ENCODE assay signal across 25 mouse cellular contexts in the genomic region with DNA sequence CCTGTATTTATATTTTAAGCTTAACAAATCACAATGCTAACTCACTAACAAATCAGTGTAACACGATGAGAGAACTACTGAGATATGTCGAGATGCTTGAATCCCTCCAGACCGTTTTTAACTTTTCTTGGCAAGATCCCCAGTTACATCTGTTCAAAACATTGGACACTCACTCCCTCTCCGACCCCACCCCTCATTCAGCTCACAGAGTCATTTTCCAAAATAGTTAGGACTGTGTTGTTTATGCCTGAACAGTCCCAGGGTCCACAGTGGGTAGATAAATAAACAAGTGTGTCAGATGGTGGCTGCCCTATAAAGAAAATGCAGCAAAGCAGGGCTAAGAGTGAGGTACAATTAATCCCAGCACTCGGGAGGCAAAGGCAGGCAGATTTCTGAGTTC. TPM values are rescaled to one million over a fixed set of nuclear protein-coding genes. Genes with fewer than 3 reads are reported as not detected.
"Had no signal": no experiment of that assay in that cellular context is flagged by ENCODE, and none has a peak within 500 bp of the region (broad histone marks: within the 10 kb centered on the region; RNA-seq: fewer than 3 reads in every experiment).

No protein-coding gene starts in this region.

- H3K27ac ChIP-seq: left cerebral cortex, adult 2 months; limb, embryonic 12.5 days; liver, embryonic 12.5 days; liver, embryonic 15.5 days; midbrain, embryonic 10.5 days; midbrain, embryonic 13.5 days; neural tube, embryonic 13.5 days had no signal

- H3K9ac ChIP-seq: limb, embryonic 12.5 days; liver, embryonic 12.5 days; liver, embryonic 15.5 days; midbrain, embryonic 13.5 days; neural tube, embryonic 13.5 days had no signal

- H3K4me3 ChIP-seq: left cerebral cortex, adult 2 months; limb, embryonic 12.5 days; liver, embryonic 12.5 days; liver, embryonic 15.5 days; megakaryocyte, embryonic 14.5 days; midbrain, embryonic 10.5 days; midbrain, embryonic 13.5 days; myocyte; neural tube, embryonic 13.5 days had no signal

- H3K27me3 ChIP-seq: limb, embryonic 12.5 days; liver, embryonic 15.5 days; megakaryocyte, embryonic 14.5 days; midbrain, embryonic 13.5 days; neural tube, embryonic 13.5 days had no signal

- DNase-seq: kidney, adult 18-20 months; kidney, adult 9 months; kidney, postnatal 36 days; layer of hippocampus, postnatal 36 days; liver; lung, adult 2 months; lung, postnatal 14 days; retina, postnatal 1 day; right cerebral cortex, postnatal 25 days; thymus, adult 18-20 months; thymus, postnatal 36 days had no signal

- H3K9me3 ChIP-seq: limb, embryonic 12.5 days; liver, embryonic 12.5 days; liver, embryonic 15.5 days; megakaryocyte, embryonic 14.5 days; midbrain, embryonic 10.5 days; midbrain, embryonic 13.5 days; neural tube, embryonic 13.5 days had no signal

- H3K4me2 ChIP-seq: limb, embryonic 12.5 days; liver, embryonic 12.5 days; liver, embryonic 15.5 days; midbrain, embryonic 13.5 days; neural tube, embryonic 13.5 days had no signal

- H3K36me3 ChIP-seq: limb, embryonic 12.5 days; liver, embryonic 12.5 days; liver, embryonic 15.5 days; midbrain, embryonic 10.5 days; midbrain, embryonic 13.5 days; neural tube, embryonic 13.5 days had no signal

- ATAC-seq: liver, embryonic 12.5 days; midbrain, embryonic 13.5 days; midbrain, embryonic 16.5 days had no signal

- H3K4me1 ChIP-seq: limb, embryonic 12.5 days; liver, embryonic 12.5 days; liver, embryonic 15.5 days; megakaryocyte, embryonic 14.5 days; midbrain, embryonic 13.5 days had no signal

RNA-seq across cellular contexts. Expression of a gene that starts 29.7 kb away (rescaled TPM):
- polyA plus RNA-seq: limb, embryonic 12.5 days; liver, embryonic 12.5 days; liver, embryonic 15.5 days; lung, adult 2 months; midbrain, embryonic 13.5 days; myocyte; neural tube, embryonic 13.5 days; small intestine, adult 2 months; spleen, adult 2 months; stomach, embryonic 16.5 days; urinary bladder, adult 2 months had no signal
